Mouse (Mus musculus) ES-E14 (cell line): ENCODE results near the gene Fam187b. TPM values are rescaled to one million over a fixed set of nuclear protein-coding genes. Genes with fewer than 3 reads are reported as not detected.

ENCODE experiments used
- DNase-seq: peaks from one replicate; pipeline ENCODE4 v3.0.0-alpha.2; 2013; ENCODE audit warnings: low read depth, low spot score
- H3K27ac ChIP-seq: 2 replicates; pipeline ENCODE4 v1.5.1; 2012; ENCODE audit warnings: low read depth, mild to moderate bottlenecking, low read length, moderate library complexity, mixed read lengths; ENCODE audit not compliant: poor library complexity, insufficient read depth, severe bottlenecking
- H3K36me3 ChIP-seq: 2 replicates; pipeline ENCODE4 v1.6.1; 2012; ENCODE audit warnings: mild to moderate bottlenecking, low read length, moderate library complexity, mixed read lengths; ENCODE audit not compliant: control insufficient read depth, poor library complexity, insufficient read depth, severe bottlenecking
- H3K4me1 ChIP-seq, 2 experiments: fragments of 150-350 bp in 1 of 2; sonication (generic) in 1 of 2; 2 replicates each; pipeline ENCODE4 v1.6.1; 2012; ENCODE audit warnings: low read length in 2 of 2, mild to moderate bottlenecking in 1 of 2, mixed read lengths in 1 of 2; ENCODE audit not compliant: control insufficient read depth in 2 of 2, insufficient read depth in 2 of 2, poor library complexity in 1 of 2
- H3K4me3 ChIP-seq, 2 experiments: fragments of 150-350 bp in 1 of 2; sonication (generic) in 1 of 2; 2 replicates each; pipeline ENCODE4 v1.5.1; 2012; ENCODE audit warnings: low read length in 2 of 2, low read depth in 1 of 2, mild to moderate bottlenecking in 1 of 2, mixed read lengths in 1 of 2; ENCODE audit not compliant: insufficient read depth in 1 of 2, poor library complexity in 1 of 2, severe bottlenecking in 1 of 2
- H3K9ac ChIP-seq: 2 replicates; pipeline ENCODE4 v1.6.1; 2012; ENCODE audit warnings: low read depth, mild to moderate bottlenecking, low read length, mixed read lengths; ENCODE audit not compliant: poor library complexity, insufficient read depth, severe bottlenecking
- H3K9me3 ChIP-seq: fragments of 150-350 bp; sonication (generic); 2 replicates; pipeline ENCODE4 v1.6.1; 2012; ENCODE audit warnings: low read depth, mild to moderate bottlenecking, low read length; ENCODE audit not compliant: control insufficient read depth, insufficient read depth
- CHD2 ChIP-seq: IDR thresholded peaks from 2 replicates; pipeline ENCODE4 v1.6.1; 2014; ENCODE audit warnings: mild to moderate bottlenecking, low read depth, low read length, inconsistent platforms
- HCFC1 ChIP-seq: IDR thresholded peaks from 2 replicates; pipeline ENCODE4 v1.6.1; 2012; ENCODE audit warnings: low read length, inconsistent platforms, borderline replicate concordance; ENCODE audit not compliant: insufficient read depth
- MAFK ChIP-seq: IDR thresholded peaks from 2 replicates; pipeline ENCODE4 v1.6.1; 2014; ENCODE audit warnings: mild to moderate bottlenecking, low read depth, low read length, inconsistent platforms; ENCODE audit not compliant: insufficient read depth
- ZC3H11A ChIP-seq: IDR thresholded peaks from 2 replicates; pipeline ENCODE4 v1.6.1; 2012; ENCODE audit warnings: low read depth, mild to moderate bottlenecking, inconsistent platforms, low read length, borderline replicate concordance
- ZNF384 ChIP-seq: IDR thresholded peaks from 2 replicates; pipeline ENCODE4 v1.6.1; 2012; ENCODE audit warnings: low read depth, low read length, inconsistent platforms
- in situ Hi-C, 2 experiments: fragments of 600-800 bp; cut with MboI; formaldehyde crosslinking; loops; one replicate each; pipeline ENCODE4 v1.15.1; 2025; ENCODE audit warnings: low sequenced_read_pairs in 2 of 2, inconsistent platforms in 1 of 2; ENCODE audit not compliant: unreplicated experiment in 2 of 2
- total RNA-seq: library from RNA; depleted of rRNA; stranded (reverse); fragments of 300-350 nt; gene quantifications from 2 replicates; pipeline ENCODE4 v1.2.3, GENCODE M21; 2012; rRNA removed

Gene Fam187b
- total RNA-seq, 1 experiment, result 0.67 TPM

DNA sequence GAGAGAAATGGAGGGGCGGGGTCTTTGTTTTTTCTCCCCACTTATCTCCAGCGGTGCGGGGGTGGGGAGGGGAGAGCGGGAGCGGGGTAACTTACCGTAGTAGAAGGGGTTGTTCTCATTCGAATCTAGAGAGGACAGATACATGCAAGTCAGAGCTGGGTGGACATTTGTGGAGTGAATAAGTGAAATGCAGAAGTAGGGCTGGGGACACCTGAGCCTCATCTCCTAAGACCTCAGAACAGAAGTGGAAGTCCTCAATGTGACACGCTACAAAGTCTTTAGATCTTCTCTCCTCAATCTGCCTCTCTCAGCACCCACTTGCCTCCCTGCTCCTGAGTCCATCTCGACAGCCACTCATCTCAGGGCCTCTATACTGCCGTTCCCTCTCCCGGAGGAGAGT, 61.7 kb downstream of the Fam187b start:
- TF ChIP-seq CHD2, result no peak
- TF ChIP-seq HCFC1, result no peak
- TF ChIP-seq ZNF384, result no peak
- TF ChIP-seq ZC3H11A, result no peak
- no peak for TF ChIP-seq MAFK
- H3K4me3 ChIP-seq, result no peak overlapping the region
- H3K4me1 ChIP-seq, result peaks cover 0 to 11% of the 10 kb centered on the region in 2 experiments; a peak in 1 of 4 replicates
- DNase-seq, result no peak
- no peak overlapping the region for H3K27ac ChIP-seq
- in situ Hi-C loops, result no loop called here
- no peaks in the 10 kb centered on the region for H3K9me3 ChIP-seq
- H3K9ac ChIP-seq, result no peak overlapping the region
- H3K36me3 ChIP-seq, result no peaks in the 10 kb centered on the region

DNA sequence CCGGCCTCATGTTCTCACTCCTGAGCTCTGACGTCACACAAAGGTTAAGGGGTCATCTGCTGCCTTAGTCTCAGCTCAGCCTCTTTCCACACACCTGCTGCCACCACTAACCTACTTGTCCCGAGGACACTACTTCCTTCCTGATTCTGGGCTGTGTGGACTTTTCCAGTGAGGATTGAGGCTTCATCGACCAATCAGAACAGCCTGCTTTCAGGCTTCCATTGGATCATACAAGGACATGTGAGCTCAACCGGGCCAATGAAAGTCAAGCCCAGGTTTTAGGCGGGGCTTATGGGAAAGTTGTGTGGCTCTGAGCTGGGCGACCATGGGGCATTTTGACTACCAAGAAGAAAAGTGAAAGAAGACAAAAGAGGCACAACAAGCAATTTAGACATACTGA, 63.3 kb downstream of the Fam187b start:
- no peak overlapping the region for H3K27ac ChIP-seq
- in situ Hi-C loops, result no loop called here
- DNase-seq, result peak; percentile 42
- no peaks in the 10 kb centered on the region for H3K9me3 ChIP-seq
- H3K9ac ChIP-seq, result no peak overlapping the region
- peaks cover 0 to 12% of the 10 kb centered on the region in 2 experiments; a peak in 1 of 4 replicates for H3K4me1 ChIP-seq
- TF ChIP-seq ZNF384 (no peak), HCFC1 (no peak), CHD2 (peak; percentile 73; the same call in 1 of the 2 replicates), ZC3H11A (no peak)
- H3K4me3 ChIP-seq, result peak overlapping the region in 1 of 2 experiments; percentile 47; a peak in 2 of 4 replicates
- no peaks in the 10 kb centered on the region for H3K36me3 ChIP-seq

DNA sequence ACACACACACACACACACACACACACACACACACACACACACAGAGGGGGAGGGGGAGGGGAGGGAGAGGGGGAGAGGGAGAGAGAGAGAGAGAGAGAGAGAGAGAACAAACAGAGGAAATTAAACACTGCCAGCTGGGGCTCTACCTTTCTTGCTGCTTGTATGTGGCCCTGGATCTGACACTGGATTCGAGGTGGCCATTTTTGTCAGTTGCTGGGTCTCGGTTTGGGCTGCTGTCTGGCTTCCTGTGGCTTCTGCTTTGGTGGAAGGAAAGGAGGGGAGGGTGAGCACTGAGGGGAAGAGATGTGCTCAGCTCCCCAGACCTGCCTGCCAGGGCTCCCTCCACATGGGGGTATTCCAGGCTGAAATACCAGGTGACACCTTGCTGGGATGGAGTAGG, 64.1 kb downstream of the Fam187b start:
- DNase-seq, result no peak
- in situ Hi-C loops, result no loop called here
- no peaks in the 10 kb centered on the region for H3K9me3 ChIP-seq
- TF ChIP-seq ZNF384 (no peak), CHD2 (no peak), MAFK (no peak), ZC3H11A (no peak), HCFC1 (no peak)
- H3K9ac ChIP-seq, result no peak overlapping the region
- H3K36me3 ChIP-seq, result no peaks in the 10 kb centered on the region
- no peak overlapping the region for H3K4me3 ChIP-seq
- no peak overlapping the region for H3K27ac ChIP-seq
- H3K4me1 ChIP-seq, result peaks cover 0 to 12% of the 10 kb centered on the region in 2 experiments; a peak in 1 of 4 replicates

DNA sequence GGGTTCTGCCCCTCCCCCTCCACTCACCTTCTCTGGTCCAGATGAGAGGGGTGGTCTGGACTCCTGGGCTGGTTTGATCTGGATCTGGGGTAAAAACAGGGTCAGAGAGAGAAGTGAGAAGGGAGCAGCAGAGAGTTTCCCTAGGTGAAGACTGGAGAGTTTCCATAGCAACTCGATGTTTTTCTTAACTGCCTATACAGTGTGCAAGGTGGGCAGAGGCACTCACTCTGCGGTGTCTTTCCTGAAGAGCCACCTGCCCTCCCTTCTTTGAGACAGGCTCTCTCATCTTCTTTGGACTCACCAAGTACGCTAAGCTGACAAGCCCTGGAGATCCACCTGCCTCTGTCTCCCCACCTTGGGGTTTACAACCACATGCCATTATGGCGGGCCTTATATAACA, 65.4 kb downstream of the Fam187b start:
- Histone ChIP-seq H3K9me3 (no peaks in the 10 kb centered on the region), H3K36me3 (no peaks in the 10 kb centered on the region), H3K9ac (no peak overlapping the region), H3K27ac (no peak overlapping the region), H3K4me1 (peaks cover 0 to 12% of the 10 kb centered on the region in 2 experiments; a peak in 1 of 4 replicates), H3K4me3 (no peak overlapping the region)
- in situ Hi-C loops, result no loop called here
- no peak for TF ChIP-seq MAFK
- no peak for DNase-seq

Other genes starting within 250 kb of the Fam187b start
- 137 and 155 TPM in 2 replicates for gene Tmem147, start 244.2 kb upstream of the Fam187b start, total RNA-seq
- not detected in 2 replicates for gene Gapdhs, start 230.1 kb upstream of the Fam187b start, total RNA-seq
- 9.8 and 20.8 TPM in 2 replicates for gene Sbsn, start 222.3 kb upstream of the Fam187b start, total RNA-seq
- gene Dmkn, start 210.0 kb upstream of the Fam187b start, total RNA-seq, result 1.9 and 4.9 TPM in 2 replicates
- 3.2 and 4.9 TPM in 2 replicates for gene Krtdap, start 185.9 kb upstream of the Fam187b start, total RNA-seq
- gene Ffar2, start 150.0 kb upstream of the Fam187b start, total RNA-seq, result not detected in 2 replicates
- gene Ffar3, start 117.6 kb upstream of the Fam187b start, total RNA-seq, result 1.0 and 1.2 TPM in 2 replicates
- gene Ffar1, start 112.2 kb upstream of the Fam187b start, total RNA-seq, result 0.04 and 0.16 TPM in 2 replicates
- gene Cd22, start 93.4 kb upstream of the Fam187b start, total RNA-seq, result 0.16 and 0.45 TPM in 2 replicates
- gene Mag, start 58.9 kb upstream of the Fam187b start, total RNA-seq, result 0.22 and 0.37 TPM in 2 replicates
- not detected in 2 replicates for gene Hamp2, start 49.1 kb upstream of the Fam187b start, total RNA-seq
- gene Hamp, start 29.8 kb upstream of the Fam187b start, total RNA-seq, result not detected in 2 replicates
- gene Usf2, start 17.0 kb upstream of the Fam187b start, total RNA-seq, result 30.2 and 32.1 TPM in 2 replicates
- gene Lsr, start 326 bp upstream of the Fam187b start, total RNA-seq, result 54.6 and 102 TPM in 2 replicates
- 9.6 and 16.0 TPM in 2 replicates for gene Fxyd5, start 68.7 kb downstream of the Fam187b start, total RNA-seq
- gene Fxyd7, start 77.7 kb downstream of the Fam187b start, total RNA-seq, result not detected in 2 replicates
- 1.4 TPM in 1 of 2 replicates, not detected in the other for gene Fxyd1, start 83.4 kb downstream of the Fam187b start, total RNA-seq
- 0.16 and 0.18 TPM in 2 replicates for gene Lgi4, start 85.6 kb downstream of the Fam187b start, total RNA-seq
- gene Fxyd3, start 102.9 kb downstream of the Fam187b start, total RNA-seq, result 2.2 and 3.2 TPM in 2 replicates
- 14.5 and 28.2 TPM in 2 replicates for gene Hpn, start 141.5 kb downstream of the Fam187b start, total RNA-seq
- 16.3 and 17.3 TPM in 2 replicates for gene Scn1b, start 153.2 kb downstream of the Fam187b start, total RNA-seq
- 44.2 and 76.2 TPM in 2 replicates for gene Gramd1a, start 182.1 kb downstream of the Fam187b start, total RNA-seq